8 mouse cellular contexts compared by ENCODE assay signal in genomic region chr6:30694209-30694608, GRCm38 (mm10). TPM values are rescaled to one million over a fixed set of nuclear protein-coding genes. Genes with fewer than 3 reads are reported as not detected.
DNase-seq lines count a peak whose midpoint lies in the region; ATAC-seq lines count a peak whose summit lies in the region.

No protein-coding gene starts in this region.

- H3K4me1 ChIP-seq in hindbrain, embryonic 13.5 days (replicated peaks) = peaks cover 18% of the 10 kb centered on the region
- H3K4me1 ChIP-seq in midbrain, embryonic 11.5 days (ENCODE audit: control insufficient read depth, insufficient read depth, low read length) = peaks cover 20% of the 10 kb centered on the region

- no peak overlapping the region for H3K9ac ChIP-seq in hindbrain, embryonic 13.5 days
- H3K9ac ChIP-seq in midbrain, embryonic 11.5 days (ENCODE audit: low read length) = no peak overlapping the region

- WGBS in hindbrain, embryonic 13.5 days = 27% methylated on average over 6 of the region's 6 CpGs
- WGBS in midbrain, embryonic 11.5 days = 33% methylated on average over 6 of the region's 6 CpGs

- peak; percentile 19 for ATAC-seq in hindbrain, embryonic 13.5 days (ENCODE audit: low FRiP score)
- ATAC-seq in midbrain, embryonic 11.5 days (ENCODE audit: low FRiP score) = peak; percentile 22

- no peaks in the 10 kb centered on the region for H3K9me3 ChIP-seq in hindbrain, embryonic 13.5 days
- no peaks in the 10 kb centered on the region; the same call in 1 of the 2 replicates for H3K9me3 ChIP-seq in midbrain, embryonic 11.5 days (ENCODE audit: control insufficient read depth, low read length)

- DNase-seq in layer of hippocampus, adult 11-12 months (ENCODE audit: low spot score) = peak; percentile 60
- DNase-seq in layer of hippocampus, postnatal 10 days (ENCODE audit: low spot score in 2 of 2) = no peak
- DNase-seq in cerebellum, adult 9-10 months = peak; percentile 77
- peak; percentile 87 for DNase-seq in midbrain, embryonic 11.5 days (ENCODE audit: low spot score, missing footprints)
- DNase-seq in retina, postnatal 1 day = no peak
- DNase-seq in thymus, postnatal 10 days (ENCODE audit: low spot score in 2 of 2) = no peak
- no peak for DNase-seq in adrenal gland, adult 18-20 months (ENCODE audit: low spot score in 2 of 2)

- no peaks in the 10 kb centered on the region for H3K36me3 ChIP-seq in hindbrain, embryonic 13.5 days
- no peaks in the 10 kb centered on the region for H3K36me3 ChIP-seq in midbrain, embryonic 11.5 days (ENCODE audit: control insufficient read depth, insufficient read depth, low read length)

- peak overlapping the region; percentile 53 for H3K4me3 ChIP-seq in hindbrain, embryonic 13.5 days
- H3K4me3 ChIP-seq in midbrain, embryonic 11.5 days (ENCODE audit: low read depth, low read length) = no peak overlapping the region

- H3K4me2 ChIP-seq in hindbrain, embryonic 13.5 days = peak overlapping the region; percentile 65
- H3K4me2 ChIP-seq in midbrain, embryonic 11.5 days = peak overlapping the region; percentile 59

- peak overlapping the region; percentile 93 for H3K27ac ChIP-seq in hindbrain, embryonic 13.5 days
- peak overlapping the region; percentile 37 for H3K27ac ChIP-seq in midbrain, embryonic 11.5 days (ENCODE audit: low read depth, low read length)

- H3K27me3 ChIP-seq in hindbrain, embryonic 13.5 days = no peaks in the 10 kb centered on the region
- no peaks in the 10 kb centered on the region for H3K27me3 ChIP-seq in midbrain, embryonic 11.5 days (ENCODE audit: control insufficient read depth, insufficient read depth, low read length)

RNA-seq across cellular contexts. Expression of gene Cep41, which starts 0.7 kb away (rescaled TPM):
- 1 to 10 TPM; 5.7 to 7.0 TPM for total RNA-seq in layer of hippocampus, postnatal 10 days (2021)
- polyA plus RNA-seq in hindbrain, embryonic 13.5 days (2015; fragmentation: Nextera tagmentation; extraction: Ambion mirVana) = 13.3 and 14.2 TPM in 2 replicates
- polyA plus RNA-seq in midbrain, embryonic 11.5 days (2014; fragmentation: Nextera tagmentation; extraction: Ambion mirVana) = 23.8 and 24.5 TPM in 2 replicates
- 1 to 10 TPM; 6.1 to 7.3 TPM for total RNA-seq in adrenal gland, adult 18-20 months (2021)

RNA-seq across cellular contexts. Expression of gene Mest, which starts 29.1 kb away (rescaled TPM):
- total RNA-seq in layer of hippocampus, postnatal 10 days (2021) = 10 to 100 TPM; 77.2 to 86.6 TPM
- 367 and 379 TPM in 2 replicates for polyA plus RNA-seq in hindbrain, embryonic 13.5 days (2015; fragmentation: Nextera tagmentation; extraction: Ambion mirVana)
- polyA plus RNA-seq in midbrain, embryonic 11.5 days (2014; fragmentation: Nextera tagmentation; extraction: Ambion mirVana) = 1,255 and 1,269 TPM in 2 replicates
- 10 to 100 TPM; 27.9 to 28.8 TPM for total RNA-seq in adrenal gland, adult 18-20 months (2021)

RNA-seq across cellular contexts. Expression of gene Cpa1, which starts 55.2 kb away (rescaled TPM):
- not detected for total RNA-seq in layer of hippocampus, postnatal 10 days (2021)
- polyA plus RNA-seq in hindbrain, embryonic 13.5 days (2015; fragmentation: Nextera tagmentation; extraction: Ambion mirVana) = 0.71 and 1.1 TPM in 2 replicates
- polyA plus RNA-seq in midbrain, embryonic 11.5 days (2014; fragmentation: Nextera tagmentation; extraction: Ambion mirVana) = 0.08 TPM in 1 of 2 replicates, not detected in the other
- not detected for total RNA-seq in adrenal gland, adult 18-20 months (2021)

Comparison
In these comparisons a context has a peak if more than half of its experiments do, and no peak if none do; other contexts are left out.
1. DNase-seq: peak in layer of hippocampus, adult 11-12 months (single experiment), cerebellum, adult 9-10 months (single experiment) and midbrain, embryonic 11.5 days (single experiment); none in layer of hippocampus, postnatal 10 days (0 of 2), retina, postnatal 1 day (single experiment), thymus, postnatal 10 days (0 of 2) and adrenal gland, adult 18-20 months (0 of 2).